Mouse (Mus musculus): Measurements from ENCODE around the gene Vmn1r175.
"Not testable (repeated sequence)": the region's sequence is repeated elsewhere in the genome, so short reads cannot be mapped to it uniquely, and the experiment has no call there.

The Vmn1r175 gene

DNA sequence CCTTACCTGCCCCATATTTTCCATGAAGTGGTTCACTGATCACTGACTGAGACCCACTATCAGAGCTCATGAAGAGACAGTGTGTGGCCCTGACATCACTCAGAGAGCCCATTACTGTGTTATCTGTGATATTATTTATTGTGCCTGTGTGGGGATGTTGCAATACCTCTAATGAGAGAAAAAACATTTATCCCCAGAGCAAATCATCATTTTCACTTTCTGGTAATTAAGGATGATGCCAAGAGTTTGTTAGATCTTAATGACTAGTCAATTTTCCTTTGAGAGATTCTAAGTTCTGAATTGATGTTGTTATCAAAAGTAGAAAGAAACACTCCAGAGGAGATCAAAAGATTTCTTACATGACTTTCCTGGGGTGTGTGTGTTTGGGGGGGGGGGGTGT is at the start of gene Vmn1r175:
Vmn1r175 (minus strand) TSS at position 101 of the 400 bp plus-strand sequence.
- not testable (repeated sequence) for DNase-seq (ENCODE audit: low read depth, low spot score)

DNA sequence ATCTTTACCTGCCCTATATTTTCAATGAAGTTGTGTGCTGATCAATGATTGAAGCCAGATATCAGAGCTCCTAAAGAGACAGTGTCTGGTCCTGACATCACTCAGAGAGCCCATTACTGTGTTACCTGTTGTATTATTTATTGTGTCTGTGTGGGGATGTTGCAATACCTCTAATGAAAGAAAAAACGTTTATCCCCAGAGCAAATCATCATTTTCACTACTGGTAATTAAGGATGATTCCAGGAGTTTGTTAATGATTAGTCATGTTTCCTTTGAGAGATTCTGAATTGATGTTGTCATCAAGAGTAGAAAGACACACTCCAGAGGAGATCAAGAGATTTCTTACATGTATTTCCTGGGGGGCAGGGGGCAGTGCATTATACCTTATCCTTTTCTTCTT is 26.8 kb upstream of the Vmn1r175 start, which contains the start of gene Vmn1r176:
Vmn1r176 (minus strand) TSS at position 101 of the 400 bp plus-strand sequence.
- not testable (repeated sequence) for DNase-seq (ENCODE audit: low read depth, low spot score)

DNA sequence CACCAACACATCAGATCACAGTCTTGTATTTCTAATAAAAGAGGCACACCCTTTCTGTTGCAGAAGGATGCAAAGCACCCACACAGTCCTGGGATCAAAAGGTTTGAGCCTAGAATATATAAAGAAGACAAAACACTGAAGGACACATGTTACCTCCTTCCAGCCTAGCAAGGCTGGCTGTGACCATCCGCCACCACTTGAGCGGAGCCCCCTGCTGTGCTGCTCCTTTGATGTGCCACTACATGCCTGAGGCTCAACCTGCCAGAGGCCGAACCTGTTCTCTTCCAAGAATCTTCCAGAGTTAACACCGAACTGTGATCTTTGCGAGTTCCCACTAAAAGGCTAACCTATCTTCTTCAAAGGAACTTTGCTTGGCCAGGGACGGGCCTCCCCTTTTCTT is 25.9 kb downstream of the Vmn1r175 start:
- no peak for DNase-seq (ENCODE audit: low read depth, low spot score)
